Mouse (Mus musculus): Measurements from ENCODE around the gene Tuba1c. TPM values are rescaled to one million over a fixed set of nuclear protein-coding genes. Genes with fewer than 3 reads are reported as not detected.

Tuba1c gene
- total and polyA plus RNA-seq, 2 experiments from 2014 or later: 97.1 to 309 TPM

DNA sequence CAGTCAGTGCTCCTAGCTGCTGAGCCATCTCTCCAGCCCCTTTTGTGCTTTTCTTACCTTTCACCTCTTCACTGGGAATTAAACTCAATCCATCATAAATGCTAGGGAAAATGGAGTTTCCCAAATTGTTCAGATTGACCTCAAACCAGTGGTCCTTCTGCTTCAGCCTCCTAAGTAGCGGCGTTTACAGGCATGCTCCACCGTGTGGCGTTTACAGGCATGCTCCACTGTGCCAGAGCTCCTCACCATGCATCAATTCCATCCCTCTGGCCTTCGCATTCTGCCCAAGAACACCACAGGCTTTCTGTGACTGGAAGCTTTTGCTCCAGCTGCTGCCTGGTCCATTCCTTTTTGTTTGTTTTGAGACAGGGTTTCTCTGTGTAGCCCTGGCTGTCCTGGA lies 2.6 kb upstream of the Tuba1c start:
- peaks cover 13% of the 10 kb centered on the region; the same call in 1 of the 2 replicates for H3K4me1 ChIP-seq (ENCODE audit: control insufficient read depth, insufficient read depth)
- WGBS: 70% methylated on average over 5 of the region's 5 CpGs
- ATAC-seq (ENCODE audit: insufficient read depth, low read depth) (no peak), DNase-seq (ENCODE audit: low spot score) (no peak)
- H3K4me3 ChIP-seq (ENCODE audit: low read depth, low read length): no peak overlapping the region
- no peak overlapping the region for H3K9ac ChIP-seq (replicated peaks; ENCODE audit: low read depth, low read length)
- no peaks in the 10 kb centered on the region for H3K36me3 ChIP-seq (replicated peaks; ENCODE audit: control insufficient read depth, insufficient read depth, low read length)
- H3K4me2 ChIP-seq (ENCODE audit: low read depth, low read length): no peak overlapping the region
- TF ChIP-seq CTCF (IDR thresholded peaks at IDR 0.05; ENCODE audit: low read depth) (no peak), EP300 (IDR thresholded peaks at IDR 0.05; ENCODE audit: low read depth) (no peak)
- no peak overlapping the region for H3K27ac ChIP-seq (ENCODE audit: low read depth)
- H3K27me3 ChIP-seq (ENCODE audit: control insufficient read depth, insufficient read depth, low read length): no peaks in the 10 kb centered on the region
- no peaks in the 10 kb centered on the region for H3K9me3 ChIP-seq (replicated peaks; ENCODE audit: control insufficient read depth, low read length)

DNA sequence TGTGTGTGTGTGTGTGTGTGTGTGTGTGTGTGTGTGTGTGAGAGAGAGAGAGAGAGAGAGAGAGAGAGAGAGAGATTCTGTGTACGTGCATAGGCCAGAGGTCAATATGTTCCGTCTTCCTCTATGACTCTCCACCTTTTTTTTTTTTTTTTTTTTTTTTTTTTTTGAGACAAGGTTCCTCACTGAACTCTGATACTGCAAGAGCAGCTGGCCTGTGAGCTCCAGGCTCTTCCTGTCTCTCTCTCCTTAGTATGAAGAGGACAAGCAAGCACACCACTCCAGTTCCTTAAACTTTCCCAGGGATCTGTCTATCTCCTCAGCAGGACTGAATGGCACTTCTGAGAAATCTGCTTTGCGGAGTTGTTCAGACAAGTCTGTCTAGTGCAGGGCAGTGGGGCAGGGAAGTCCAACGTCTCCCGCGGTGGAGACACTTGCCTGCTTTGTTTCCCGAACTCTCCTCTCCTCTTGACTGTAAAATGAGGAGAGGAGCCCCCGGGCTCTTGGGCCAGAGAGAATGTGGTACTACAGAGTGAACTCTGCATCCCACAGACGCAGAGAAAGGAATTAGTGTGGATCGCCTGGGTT lies 725 bp upstream of the Tuba1c start:
- Histone ChIP-seq H3K9ac (replicated peaks; ENCODE audit: low read depth, low read length) (peak overlapping the region; percentile 80), H3K4me3 (ENCODE audit: low read depth, low read length) (peak overlapping the region; percentile 78), H3K27ac (ENCODE audit: low read depth) (peak overlapping the region; percentile 96), H3K36me3 (replicated peaks; ENCODE audit: control insufficient read depth, insufficient read depth, low read length) (no peaks in the 10 kb centered on the region), H3K4me2 (ENCODE audit: low read depth, low read length) (peak overlapping the region; percentile 80), H3K27me3 (ENCODE audit: control insufficient read depth, insufficient read depth, low read length) (no peaks in the 10 kb centered on the region), H3K9me3 (replicated peaks; ENCODE audit: control insufficient read depth, low read length) (no peaks in the 10 kb centered on the region), H3K4me1 (ENCODE audit: control insufficient read depth, insufficient read depth) (peaks cover 29% of the 10 kb centered on the region; the same call in 1 of the 2 replicates)
- DNase-seq (ENCODE audit: low spot score): no peak
- TF ChIP-seq CTCF (IDR thresholded peaks at IDR 0.05; ENCODE audit: low read depth): no peak
- WGBS: 5% methylated on average over 10 of the region's 10 CpGs
- ATAC-seq (ENCODE audit: insufficient read depth, low read depth): no peak

DNA sequence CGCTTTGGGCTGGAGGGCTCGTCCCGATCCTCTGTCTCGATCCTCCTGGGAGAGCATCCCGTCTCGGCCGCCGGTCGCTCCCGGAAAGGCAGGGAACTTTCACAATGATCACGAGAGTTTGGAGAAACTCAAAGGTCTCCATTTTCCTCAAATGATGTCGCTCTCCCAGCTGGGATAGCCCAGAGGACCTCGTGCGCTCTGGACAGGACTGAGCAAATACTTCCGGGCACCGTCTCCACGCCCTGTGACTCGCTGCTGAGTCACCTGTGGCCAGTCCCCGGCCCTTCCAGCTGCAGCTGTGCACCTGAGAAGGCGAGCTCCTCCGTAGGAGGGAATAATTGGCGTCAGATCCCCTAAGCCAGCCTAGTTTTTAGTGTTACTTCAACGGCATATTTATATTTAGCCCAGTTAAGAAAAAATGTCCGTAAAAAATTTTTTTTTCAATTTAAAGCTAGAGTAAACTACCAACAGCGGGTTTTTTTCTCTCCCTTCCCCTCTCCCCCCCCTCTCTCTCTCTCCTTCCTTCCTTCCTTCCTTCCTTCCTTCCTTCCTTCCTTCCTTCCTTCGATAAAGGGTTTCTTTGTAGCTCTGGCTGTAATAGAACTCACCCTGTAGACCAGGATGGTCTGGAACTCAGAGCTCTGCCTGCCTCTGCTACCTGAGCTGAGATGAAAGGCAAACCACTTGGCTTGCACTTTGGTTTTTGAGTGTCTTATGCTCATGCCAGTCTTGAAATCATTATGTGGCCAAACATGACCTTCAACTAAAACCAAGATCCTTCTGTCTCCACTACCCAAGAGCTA lies 1.1 kb downstream of the Tuba1c start:
- H3K9me3 ChIP-seq (replicated peaks; ENCODE audit: control insufficient read depth, low read length): no peaks in the 10 kb centered on the region
- H3K4me3 ChIP-seq (ENCODE audit: low read depth, low read length): peak overlapping the region; percentile 78
- H3K4me1 ChIP-seq (ENCODE audit: control insufficient read depth, insufficient read depth): peaks cover 29% of the 10 kb centered on the region
- ATAC-seq (ENCODE audit: insufficient read depth, low read depth): peak; percentile 37; the same call in 1 of the 2 replicates
- H3K4me2 ChIP-seq (ENCODE audit: low read depth, low read length): peak overlapping the region; percentile 80
- peak overlapping the region; percentile 80 for H3K9ac ChIP-seq (replicated peaks; ENCODE audit: low read depth, low read length)
- peak; percentile 62 for DNase-seq (ENCODE audit: low spot score)
- peaks cover 14% of the 10 kb centered on the region for H3K36me3 ChIP-seq (replicated peaks; ENCODE audit: control insufficient read depth, insufficient read depth, low read length)
- no peak for TF ChIP-seq CTCF (IDR thresholded peaks at IDR 0.05; ENCODE audit: low read depth)
- no peak for TF ChIP-seq EP300 (IDR thresholded peaks at IDR 0.05; ENCODE audit: low read depth)
- 5% methylated on average over 26 of the region's 26 CpGs for WGBS
- H3K27ac ChIP-seq (ENCODE audit: low read depth): peak overlapping the region; percentile 96
- no peaks in the 10 kb centered on the region for H3K27me3 ChIP-seq (ENCODE audit: control insufficient read depth, insufficient read depth, low read length)

DNA sequence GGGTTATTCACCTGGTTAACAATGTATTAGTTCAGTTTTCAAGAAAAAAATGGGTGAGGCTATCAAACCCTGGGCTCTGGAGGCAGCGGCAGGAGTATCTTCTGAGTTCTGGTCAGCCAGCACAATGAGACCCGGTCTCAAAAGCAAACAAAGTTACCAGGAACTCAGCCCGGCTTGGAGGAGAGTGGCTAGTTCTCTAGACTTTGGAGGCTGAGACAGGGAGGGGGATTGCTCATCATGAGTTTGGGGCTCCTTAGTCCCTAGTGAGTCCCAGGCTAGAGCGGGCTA lies 1.6 kb downstream of the Tuba1c start:
- TF ChIP-seq CTCF (IDR thresholded peaks at IDR 0.05; ENCODE audit: low read depth) (no peak), EP300 (IDR thresholded peaks at IDR 0.05; ENCODE audit: low read depth) (no peak)
- Histone ChIP-seq H3K4me2 (ENCODE audit: low read depth, low read length) (peak overlapping the region; percentile 80), H3K4me1 (ENCODE audit: control insufficient read depth, insufficient read depth) (peaks cover 29% of the 10 kb centered on the region), H3K9ac (replicated peaks; ENCODE audit: low read depth, low read length) (peak overlapping the region; percentile 80; the same call in 1 of the 2 replicates), H3K36me3 (replicated peaks; ENCODE audit: control insufficient read depth, insufficient read depth, low read length) (peaks cover 20% of the 10 kb centered on the region), H3K27me3 (ENCODE audit: control insufficient read depth, insufficient read depth, low read length) (no peaks in the 10 kb centered on the region), H3K9me3 (replicated peaks; ENCODE audit: control insufficient read depth, low read length) (no peaks in the 10 kb centered on the region), H3K27ac (ENCODE audit: low read depth) (peak overlapping the region; percentile 96; the same call in 1 of the 2 replicates), H3K4me3 (ENCODE audit: low read depth, low read length) (peak overlapping the region; percentile 78)
- no peak for ATAC-seq (ENCODE audit: insufficient read depth, low read depth)
- DNase-seq (ENCODE audit: low spot score): no peak
- WGBS: 61% methylated on average over 4 of the region's 4 CpGs

DNA sequence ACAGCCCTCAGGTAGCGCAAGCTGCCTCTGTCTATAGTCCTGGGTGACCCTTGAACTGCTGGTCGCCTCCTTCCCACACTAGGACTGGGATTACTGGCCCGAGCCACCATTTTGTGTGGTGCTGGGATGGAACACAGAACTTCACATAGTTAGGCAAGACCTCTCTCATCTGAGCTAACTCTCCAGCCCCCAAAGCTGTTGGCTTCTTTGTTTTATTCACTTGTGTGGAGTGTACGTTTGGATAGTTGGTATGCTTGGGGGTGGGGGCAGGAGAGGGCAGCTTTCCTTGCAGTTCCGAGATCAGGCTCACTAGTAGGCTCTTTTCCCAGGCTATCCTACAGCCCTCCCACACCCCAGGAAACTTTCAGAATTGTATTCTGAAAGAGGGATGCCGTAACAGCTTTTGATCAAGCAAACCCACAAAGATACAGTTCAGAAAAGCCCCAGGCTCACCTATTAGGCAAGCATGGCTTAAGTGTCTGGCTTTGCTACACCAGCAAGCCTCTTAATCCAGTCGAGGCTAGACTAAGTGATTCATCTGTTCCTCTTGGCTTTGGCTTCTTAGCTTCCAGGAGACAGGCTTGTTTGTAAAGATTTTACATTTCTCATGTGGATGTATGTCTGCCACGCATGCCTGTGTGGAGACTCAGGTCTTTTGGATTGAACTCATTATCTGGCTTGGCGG lies 2.5 kb downstream of the Tuba1c start:
- Histone ChIP-seq H3K9me3 (replicated peaks; ENCODE audit: control insufficient read depth, low read length) (no peaks in the 10 kb centered on the region), H3K4me2 (ENCODE audit: low read depth, low read length) (peak overlapping the region; percentile 80), H3K4me3 (ENCODE audit: low read depth, low read length) (peak overlapping the region; percentile 78), H3K27me3 (ENCODE audit: control insufficient read depth, insufficient read depth, low read length) (no peaks in the 10 kb centered on the region), H3K36me3 (replicated peaks; ENCODE audit: control insufficient read depth, insufficient read depth, low read length) (peaks cover 25% of the 10 kb centered on the region), H3K27ac (ENCODE audit: low read depth) (peak overlapping the region; percentile 14; the same call in 1 of the 2 replicates), H3K4me1 (ENCODE audit: control insufficient read depth, insufficient read depth) (peaks cover 29% of the 10 kb centered on the region), H3K9ac (replicated peaks; ENCODE audit: low read depth, low read length) (no peak overlapping the region; the same call in 1 of the 2 replicates)
- TF ChIP-seq CTCF (IDR thresholded peaks at IDR 0.05; ENCODE audit: low read depth): no peak
- TF ChIP-seq EP300 (IDR thresholded peaks at IDR 0.05; ENCODE audit: low read depth): no peak
- DNase-seq (ENCODE audit: low spot score) (no peak), ATAC-seq (ENCODE audit: insufficient read depth, low read depth) (no peak)
- WGBS: 55% methylated on average over 9 of the region's 9 CpGs

All from heart, postnatal 0 days (tissue).